Mouse (Mus musculus): Measurements from ENCODE around the gene Rhbg.

DNA sequence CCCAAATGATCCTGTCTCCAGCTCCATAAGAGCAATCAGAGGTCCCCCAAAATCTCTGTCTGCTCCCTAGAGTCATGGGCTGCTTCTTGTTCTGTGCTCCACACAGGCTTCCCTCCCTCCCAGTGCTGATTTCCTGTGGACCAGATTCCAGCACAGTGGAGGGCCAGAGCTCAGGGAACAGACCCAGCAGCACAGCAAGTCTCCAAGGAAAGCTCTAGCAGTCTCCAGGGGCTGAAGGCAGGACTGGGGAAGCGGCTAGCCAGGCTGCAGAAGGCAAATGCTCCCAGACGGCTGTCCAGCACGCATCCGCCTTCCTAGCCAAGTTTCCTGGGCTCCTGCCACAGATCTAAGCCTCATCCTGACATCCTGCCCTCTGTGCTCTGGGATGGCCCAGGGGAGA lies 25.6 kb downstream of the Rhbg start:
- TF ChIP-seq CTCF (IDR thresholded peaks at IDR 0.05; ENCODE audit: borderline replicate concordance, insufficient read depth, low read depth, low read length) = no peak
- no peak for TF ChIP-seq POLR2A (IDR thresholded peaks at IDR 0.05; ENCODE audit: borderline replicate concordance, insufficient read depth, low read length)
